Mouse (Mus musculus): ENCODE data around the gene Pdpk1. TPM values are rescaled to one million over a fixed set of nuclear protein-coding genes. Genes with fewer than 3 reads are reported as not detected.
A peak's percentile ranks its signal among the peaks of the same experiment; 100 is the strongest.

Gene Pdpk1
- polyA plus RNA-seq, 1 experiment: 44.7 TPM

- H3K9me3 ChIP-seq (replicated peaks; ENCODE audit: control insufficient read depth, insufficient read depth, low read length, poor library complexity, severe bottlenecking): no peaks in the 10 kb centered on the region
- H3K27me3 ChIP-seq (ENCODE audit: control insufficient read depth, insufficient read depth, low read length, poor library complexity, severe bottlenecking): no peaks in the 10 kb centered on the region
- no peaks in the 10 kb centered on the region for H3K36me3 ChIP-seq (ENCODE audit: control insufficient read depth, insufficient read depth, low read length, poor library complexity, severe bottlenecking)
- H3K4me1 ChIP-seq (ENCODE audit: control insufficient read depth, insufficient read depth, low read length): peaks cover 15% of the 10 kb centered on the region
- no peak overlapping the region for H3K27ac ChIP-seq (ENCODE audit: insufficient read depth, low read length)
- no peak overlapping the region for H3K4me3 ChIP-seq (ENCODE audit: low read depth, low read length)
- TF ChIP-seq CTCF (IDR thresholded peaks at IDR 0.05; ENCODE audit: low read depth, low read length) (no peak), EP300 (IDR thresholded peaks at IDR 0.05; ENCODE audit: insufficient read depth, low read depth, low read length) (no peak), POLR2A (IDR thresholded peaks at IDR 0.05; ENCODE audit: insufficient read depth, low read length) (no peak)
- H3K9ac ChIP-seq (ENCODE audit: low read depth, poor library complexity, severe bottlenecking): no peak overlapping the region
These were observed 42.5 kb upstream of the Pdpk1 start for GRCm38 (mm10) chr17:24193268-24193667.

GRCm38 (mm10) chr17:24192848-24193247 lies 42.1 kb upstream of the Pdpk1 start:
- Histone ChIP-seq H3K27ac (ENCODE audit: insufficient read depth, low read length) (no peak overlapping the region), H3K9me3 (replicated peaks; ENCODE audit: control insufficient read depth, insufficient read depth, low read length, poor library complexity, severe bottlenecking) (no peaks in the 10 kb centered on the region), H3K4me3 (ENCODE audit: low read depth, low read length) (no peak overlapping the region), H3K9ac (ENCODE audit: low read depth, poor library complexity, severe bottlenecking) (no peak overlapping the region), H3K27me3 (ENCODE audit: control insufficient read depth, insufficient read depth, low read length, poor library complexity, severe bottlenecking) (no peaks in the 10 kb centered on the region), H3K4me1 (ENCODE audit: control insufficient read depth, insufficient read depth, low read length) (peaks cover 12% of the 10 kb centered on the region), H3K36me3 (ENCODE audit: control insufficient read depth, insufficient read depth, low read length, poor library complexity, severe bottlenecking) (no peaks in the 10 kb centered on the region)
- TF ChIP-seq CTCF (IDR thresholded peaks at IDR 0.05; ENCODE audit: low read depth, low read length): no peak
- no peak for TF ChIP-seq EP300 (IDR thresholded peaks at IDR 0.05; ENCODE audit: insufficient read depth, low read depth, low read length)
- TF ChIP-seq POLR2A (IDR thresholded peaks at IDR 0.05; ENCODE audit: insufficient read depth, low read length): no peak

GRCm38 (mm10) chr17:24191481-24191880 lies 40.8 kb upstream of the Pdpk1 start:
- no peak overlapping the region for H3K4me3 ChIP-seq (ENCODE audit: low read depth, low read length)
- H3K9me3 ChIP-seq (replicated peaks; ENCODE audit: control insufficient read depth, insufficient read depth, low read length, poor library complexity, severe bottlenecking): no peaks in the 10 kb centered on the region
- peaks cover 5% of the 10 kb centered on the region for H3K4me1 ChIP-seq (ENCODE audit: control insufficient read depth, insufficient read depth, low read length)
- TF ChIP-seq EP300 (IDR thresholded peaks at IDR 0.05; ENCODE audit: insufficient read depth, low read depth, low read length): no peak
- TF ChIP-seq POLR2A (IDR thresholded peaks at IDR 0.05; ENCODE audit: insufficient read depth, low read length): no peak
- TF ChIP-seq CTCF (IDR thresholded peaks at IDR 0.05; ENCODE audit: low read depth, low read length): no peak
- no peaks in the 10 kb centered on the region for H3K27me3 ChIP-seq (ENCODE audit: control insufficient read depth, insufficient read depth, low read length, poor library complexity, severe bottlenecking)
- no peak overlapping the region for H3K27ac ChIP-seq (ENCODE audit: insufficient read depth, low read length)
- no peaks in the 10 kb centered on the region for H3K36me3 ChIP-seq (ENCODE audit: control insufficient read depth, insufficient read depth, low read length, poor library complexity, severe bottlenecking)
- H3K9ac ChIP-seq (ENCODE audit: low read depth, poor library complexity, severe bottlenecking): no peak overlapping the region

- no peaks in the 10 kb centered on the region for H3K9me3 ChIP-seq (replicated peaks; ENCODE audit: control insufficient read depth, insufficient read depth, low read length, poor library complexity, severe bottlenecking)
- no peak overlapping the region for H3K27ac ChIP-seq (ENCODE audit: insufficient read depth, low read length)
- TF ChIP-seq EP300 (IDR thresholded peaks at IDR 0.05; ENCODE audit: insufficient read depth, low read depth, low read length) (no peak), CTCF (IDR thresholded peaks at IDR 0.05; ENCODE audit: low read depth, low read length) (no peak), POLR2A (IDR thresholded peaks at IDR 0.05; ENCODE audit: insufficient read depth, low read length) (no peak)
- H3K4me1 ChIP-seq (ENCODE audit: control insufficient read depth, insufficient read depth, low read length): peaks cover 5% of the 10 kb centered on the region
- no peaks in the 10 kb centered on the region for H3K36me3 ChIP-seq (ENCODE audit: control insufficient read depth, insufficient read depth, low read length, poor library complexity, severe bottlenecking)
- no peak overlapping the region for H3K4me3 ChIP-seq (ENCODE audit: low read depth, low read length)
- no peak overlapping the region for H3K9ac ChIP-seq (ENCODE audit: low read depth, poor library complexity, severe bottlenecking)
- H3K27me3 ChIP-seq (ENCODE audit: control insufficient read depth, insufficient read depth, low read length, poor library complexity, severe bottlenecking): no peaks in the 10 kb centered on the region
These were observed 40.2 kb upstream of the Pdpk1 start for GRCm38 (mm10) chr17:24190934-24191333.

GRCm38 (mm10) chr17:24174259-24174658 lies 23.5 kb upstream of the Pdpk1 start:
- H3K9me3 ChIP-seq (replicated peaks; ENCODE audit: control insufficient read depth, insufficient read depth, low read length, poor library complexity, severe bottlenecking): no peaks in the 10 kb centered on the region

GRCm38 (mm10) chr17:24173423-24173822 lies 22.7 kb upstream of the Pdpk1 start:
- Histone ChIP-seq H3K36me3 (ENCODE audit: control insufficient read depth, insufficient read depth, low read length, poor library complexity, severe bottlenecking) (no peaks in the 10 kb centered on the region), H3K27me3 (ENCODE audit: control insufficient read depth, insufficient read depth, low read length, poor library complexity, severe bottlenecking) (no peaks in the 10 kb centered on the region), H3K4me3 (ENCODE audit: low read depth, low read length) (no peak overlapping the region), H3K9me3 (replicated peaks; ENCODE audit: control insufficient read depth, insufficient read depth, low read length, poor library complexity, severe bottlenecking) (no peaks in the 10 kb centered on the region), H3K9ac (ENCODE audit: low read depth, poor library complexity, severe bottlenecking) (no peak overlapping the region), H3K4me1 (ENCODE audit: control insufficient read depth, insufficient read depth, low read length) (peaks cover 1% of the 10 kb centered on the region), H3K27ac (ENCODE audit: insufficient read depth, low read length) (no peak overlapping the region)
- TF ChIP-seq CTCF (IDR thresholded peaks at IDR 0.05; ENCODE audit: low read depth, low read length): peak; percentile 42
- TF ChIP-seq EP300 (IDR thresholded peaks at IDR 0.05; ENCODE audit: insufficient read depth, low read depth, low read length): no peak

More at GRCm38 (mm10) chr17:24174259-24174658, 23.5 kb upstream of the Pdpk1 start:
- Histone ChIP-seq H3K4me3 (ENCODE audit: low read depth, low read length) (no peak overlapping the region), H3K9ac (ENCODE audit: low read depth, poor library complexity, severe bottlenecking) (no peak overlapping the region), H3K36me3 (ENCODE audit: control insufficient read depth, insufficient read depth, low read length, poor library complexity, severe bottlenecking) (no peaks in the 10 kb centered on the region), H3K27ac (ENCODE audit: insufficient read depth, low read length) (no peak overlapping the region), H3K27me3 (ENCODE audit: control insufficient read depth, insufficient read depth, low read length, poor library complexity, severe bottlenecking) (no peaks in the 10 kb centered on the region), H3K4me1 (ENCODE audit: control insufficient read depth, insufficient read depth, low read length) (peaks cover 1% of the 10 kb centered on the region)
- TF ChIP-seq EP300 (IDR thresholded peaks at IDR 0.05; ENCODE audit: insufficient read depth, low read depth, low read length) (no peak), CTCF (IDR thresholded peaks at IDR 0.05; ENCODE audit: low read depth, low read length) (no peak), POLR2A (IDR thresholded peaks at IDR 0.05; ENCODE audit: insufficient read depth, low read length) (no peak)
